Mouse (Mus musculus): ENCODE measurements around the gene Bace1. TPM values are rescaled to one million over a fixed set of nuclear protein-coding genes. Genes with fewer than 3 reads are reported as not detected.

Bace1 gene
- total and polyA plus RNA-seq, 2 experiments from 2014 or later: 17.8 to 52.6 TPM

- Histone ChIP-seq H3K4me1 (ENCODE audit: control insufficient read depth, insufficient read depth) (no peaks in the 10 kb centered on the region), H3K36me3 (replicated peaks; ENCODE audit: control insufficient read depth, insufficient read depth, low read length) (peaks cover 83% of the 10 kb centered on the region), H3K27ac (ENCODE audit: low read depth) (no peak overlapping the region), H3K9ac (replicated peaks; ENCODE audit: low read depth, low read length) (no peak overlapping the region), H3K4me3 (ENCODE audit: low read depth, low read length) (no peak overlapping the region), H3K4me2 (ENCODE audit: low read depth, low read length) (no peak overlapping the region), H3K27me3 (ENCODE audit: control insufficient read depth, insufficient read depth, low read length) (no peaks in the 10 kb centered on the region), H3K9me3 (replicated peaks; ENCODE audit: control insufficient read depth, low read length) (no peaks in the 10 kb centered on the region)
- DNase-seq (ENCODE audit: low spot score): no peak
- TF ChIP-seq EP300 (IDR thresholded peaks at IDR 0.05; ENCODE audit: low read depth) (no peak), CTCF (IDR thresholded peaks at IDR 0.05; ENCODE audit: low read depth) (no peak)
- no peak for ATAC-seq (ENCODE audit: insufficient read depth, low read depth)
These were observed 55.3 kb downstream of the Bace1 start for GRCm38 (mm10) chr9:45893681-45894080.

DNA sequence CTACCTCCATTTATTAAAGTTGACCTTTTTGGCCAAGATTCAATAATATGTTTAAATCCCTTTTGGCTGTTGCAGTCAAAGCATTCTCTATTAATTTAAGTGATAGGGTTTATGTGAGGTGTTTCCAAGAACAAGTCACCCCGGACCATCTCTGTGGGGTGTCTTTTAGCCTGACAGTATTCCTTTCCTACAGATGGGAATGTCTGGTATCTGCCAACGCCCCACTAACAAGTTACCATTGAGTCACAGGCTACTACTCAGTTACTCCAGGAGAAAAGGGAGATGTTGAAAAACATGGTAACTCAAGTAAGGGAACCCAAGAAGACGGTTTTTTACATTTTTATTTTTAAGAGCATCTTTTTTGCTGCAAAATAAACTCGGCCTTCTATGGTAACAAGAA lies 66.8 kb downstream of the Bace1 start:
- TF ChIP-seq EP300 (IDR thresholded peaks at IDR 0.05; ENCODE audit: low read depth) (no peak), CTCF (IDR thresholded peaks at IDR 0.05; ENCODE audit: low read depth) (no peak)
- 51% methylated on average over 4 of the region's 4 CpGs for WGBS
- peaks cover 26% of the 10 kb centered on the region for H3K36me3 ChIP-seq (replicated peaks; ENCODE audit: control insufficient read depth, insufficient read depth, low read length)

DNA sequence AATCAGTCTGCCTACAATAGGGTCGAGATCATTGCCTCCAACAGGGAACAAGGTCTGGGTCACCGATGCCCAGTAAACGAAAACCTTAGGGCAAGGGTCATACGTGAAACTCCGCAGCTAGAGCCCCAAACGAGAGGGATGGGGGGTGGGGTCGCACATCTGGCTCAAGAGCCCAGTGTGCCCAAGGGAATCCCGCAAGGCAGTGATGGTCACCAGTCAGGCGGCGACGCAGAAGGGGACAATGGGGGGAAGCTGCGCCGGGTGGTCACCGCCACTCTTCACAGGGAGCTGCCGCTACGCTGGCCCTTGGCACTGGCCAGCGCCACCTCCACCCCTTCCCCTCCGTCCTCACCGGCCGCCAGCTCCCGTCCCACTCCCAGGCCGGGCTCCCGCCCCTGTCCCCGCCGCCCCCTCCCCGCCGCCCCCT lies 67.4 kb downstream of the Bace1 start:
- 0% methylated on average over 18 of the region's 27 CpGs for WGBS

More for the DNA sequence above, 66.8 kb downstream of the Bace1 start:
- H3K4me3 ChIP-seq (ENCODE audit: low read depth, low read length): peak overlapping the region; percentile 78
- H3K27me3 ChIP-seq (ENCODE audit: control insufficient read depth, insufficient read depth, low read length): no peaks in the 10 kb centered on the region
- H3K4me1 ChIP-seq (ENCODE audit: control insufficient read depth, insufficient read depth): peaks cover 20% of the 10 kb centered on the region; the same call in 1 of the 2 replicates
- H3K9ac ChIP-seq (replicated peaks; ENCODE audit: low read depth, low read length): peak overlapping the region; percentile 80; the same call in 1 of the 2 replicates
- DNase-seq (ENCODE audit: low spot score) (no peak), ATAC-seq (ENCODE audit: insufficient read depth, low read depth) (no peak)
- peak overlapping the region; percentile 68 for H3K4me2 ChIP-seq (ENCODE audit: low read depth, low read length)
- H3K9me3 ChIP-seq (replicated peaks; ENCODE audit: control insufficient read depth, low read length): no peaks in the 10 kb centered on the region
- no peak overlapping the region for H3K27ac ChIP-seq (ENCODE audit: low read depth)

GRCm38 (mm10) chr9:45906355-45907077 lies 68.1 kb downstream of the Bace1 start, which contains the start of the genes Pcsk7 and Rnf214:
TSS of gene Pcsk7 (plus strand) at chr9:45906497.
TSS of gene Rnf214 (minus strand) at chr9:45906911.
- Histone ChIP-seq H3K9me3 (replicated peaks; ENCODE audit: control insufficient read depth, low read length) (no peaks in the 10 kb centered on the region), H3K27me3 (ENCODE audit: control insufficient read depth, insufficient read depth, low read length) (no peaks in the 10 kb centered on the region), H3K4me1 (ENCODE audit: control insufficient read depth, insufficient read depth) (peaks cover 20% of the 10 kb centered on the region; the same call in 1 of the 2 replicates), H3K4me2 (ENCODE audit: low read depth, low read length) (peak within 1 kb of the TSS; percentile 68), H3K4me3 (ENCODE audit: low read depth, low read length) (peak within 1 kb of the TSS; percentile 78), H3K27ac (ENCODE audit: low read depth) (peak within 1 kb of the TSS; percentile 97), H3K9ac (replicated peaks; ENCODE audit: low read depth, low read length) (peak within 1 kb of the TSS; percentile 80), H3K36me3 (replicated peaks; ENCODE audit: control insufficient read depth, insufficient read depth, low read length) (peaks cover 39% of the 10 kb centered on the region)
- ATAC-seq (ENCODE audit: insufficient read depth, low read depth) (peak; percentile 94), DNase-seq (ENCODE audit: low spot score) (peak; percentile 86)
- under 1% methylated on average over 79 of the region's 80 CpGs for WGBS
- TF ChIP-seq EP300 (IDR thresholded peaks at IDR 0.05; ENCODE audit: low read depth) (0 out of 2 replicates have a peak, but pooled peaks have one; percentile 41), CTCF (IDR thresholded peaks at IDR 0.05; ENCODE audit: low read depth) (peak; percentile 63)

More for the DNA sequence above, 67.4 kb downstream of the Bace1 start:
- TF ChIP-seq CTCF (IDR thresholded peaks at IDR 0.05; ENCODE audit: low read depth): no peak
- no peak for TF ChIP-seq EP300 (IDR thresholded peaks at IDR 0.05; ENCODE audit: low read depth)
- peak overlapping the region; percentile 97 for H3K27ac ChIP-seq (ENCODE audit: low read depth)
- H3K4me2 ChIP-seq (ENCODE audit: low read depth, low read length): peak overlapping the region; percentile 68
- peak; percentile 39 for DNase-seq (ENCODE audit: low spot score)
- no peaks in the 10 kb centered on the region for H3K27me3 ChIP-seq (ENCODE audit: control insufficient read depth, insufficient read depth, low read length)
- peak overlapping the region; percentile 80 for H3K9ac ChIP-seq (replicated peaks; ENCODE audit: low read depth, low read length)
- no peaks in the 10 kb centered on the region for H3K9me3 ChIP-seq (replicated peaks; ENCODE audit: control insufficient read depth, low read length)
- ATAC-seq (ENCODE audit: insufficient read depth, low read depth): peak; percentile 9; the same call in 1 of the 2 replicates
- H3K4me1 ChIP-seq (ENCODE audit: control insufficient read depth, insufficient read depth): peaks cover 20% of the 10 kb centered on the region; the same call in 1 of the 2 replicates
- peaks cover 32% of the 10 kb centered on the region for H3K36me3 ChIP-seq (replicated peaks; ENCODE audit: control insufficient read depth, insufficient read depth, low read length)
- peak overlapping the region; percentile 78 for H3K4me3 ChIP-seq (ENCODE audit: low read depth, low read length)

- TF ChIP-seq EP300 (IDR thresholded peaks at IDR 0.05; ENCODE audit: low read depth) (no peak), CTCF (IDR thresholded peaks at IDR 0.05; ENCODE audit: low read depth) (no peak)
- Histone ChIP-seq H3K4me3 (ENCODE audit: low read depth, low read length) (peak overlapping the region; percentile 78), H3K27me3 (ENCODE audit: control insufficient read depth, insufficient read depth, low read length) (no peaks in the 10 kb centered on the region), H3K4me1 (ENCODE audit: control insufficient read depth, insufficient read depth) (peaks cover 20% of the 10 kb centered on the region; the same call in 1 of the 2 replicates), H3K9ac (replicated peaks; ENCODE audit: low read depth, low read length) (peak overlapping the region; percentile 80), H3K36me3 (replicated peaks; ENCODE audit: control insufficient read depth, insufficient read depth, low read length) (peaks cover 41% of the 10 kb centered on the region), H3K27ac (ENCODE audit: low read depth) (peak overlapping the region; percentile 97), H3K9me3 (replicated peaks; ENCODE audit: control insufficient read depth, low read length) (no peaks in the 10 kb centered on the region), H3K4me2 (ENCODE audit: low read depth, low read length) (peak overlapping the region; percentile 68)
- WGBS: under 1% methylated on average over 19 of the region's 19 CpGs
- ATAC-seq (ENCODE audit: insufficient read depth, low read depth) (no peak; the same call in 1 of the 2 replicates), DNase-seq (ENCODE audit: low spot score) (no peak)
These were observed 68.7 kb downstream of the Bace1 start for GRCm38 (mm10) chr9:45907078-45907428.
